Mouse (Mus musculus) limb, embryonic 13.5 days (tissue): Measurements from ENCODE around the gene Zfhx2. TPM values are rescaled to one million over a fixed set of nuclear protein-coding genes. Genes with fewer than 3 reads are reported as not detected.
A peak's percentile ranks its signal among the peaks of the same experiment; 100 is the strongest.

Experiments
- ATAC-seq: fragments of 200-750 bp; cut with Nextera tagmentation; 2 replicates; pipeline ENCODE4 v1.8.0; 2017; ENCODE audit warnings: low read depth, moderate number of reproducible peaks, moderate TSS enrichment; ENCODE audit not compliant: low FRiP score
- H3K27ac ChIP-seq: fragments of 300-500 bp; sonication (generic); 2 replicates; pipeline ENCODE4 v1.5.1; 2015; ENCODE audit warnings: inconsistent platforms, mild to moderate bottlenecking, moderate library complexity
- H3K27me3 ChIP-seq: fragments of 300-500 bp; sonication (generic); 2 replicates; pipeline ENCODE4 v1.6.1; 2015; ENCODE audit warnings: mild to moderate bottlenecking, inconsistent platforms
- H3K36me3 ChIP-seq: fragments of 300-500 bp; sonication (generic); 2 replicates; pipeline ENCODE4 v1.6.1; 2015; ENCODE audit warnings: inconsistent platforms, mild to moderate bottlenecking, moderate library complexity
- H3K4me1 ChIP-seq: fragments of 300-500 bp; sonication (generic); 2 replicates; pipeline ENCODE4 v1.6.1; 2015; ENCODE audit warnings: inconsistent platforms
- H3K4me2 ChIP-seq: fragments of 300-500 bp; sonication (generic); replicated peaks from 2 replicates; pipeline ENCODE4 v1.6.1; 2015; ENCODE audit warnings: inconsistent platforms, mild to moderate bottlenecking, moderate library complexity
- H3K4me3 ChIP-seq: fragments of 300-500 bp; sonication (generic); 2 replicates; pipeline ENCODE4 v1.5.1; 2015; ENCODE audit warnings: moderate library complexity, mild to moderate bottlenecking, inconsistent platforms
- H3K9ac ChIP-seq: fragments of 300-500 bp; sonication (generic); 2 replicates; pipeline ENCODE4 v1.6.1; 2015; ENCODE audit warnings: mild to moderate bottlenecking, inconsistent platforms
- H3K9me3 ChIP-seq: fragments of 300-500 bp; sonication (generic); 2 replicates; pipeline ENCODE4 v1.6.1; 2016; ENCODE audit warnings: inconsistent platforms
- WGBS: fragments of 180-500 bp; shearing (Covaris S2); methylation state at CpG from one replicate; pipeline ENCODE4 v1.1.7; 2015; 5-methylcytosine and 5-hydroxymethylcytosine counted together
- polyA plus RNA-seq: library from polyadenylated mRNA; unstranded; fragments of >200 nt; fragmentation: Nextera tagmentation; extraction: Ambion mirVana; gene quantifications from 2 replicates; pipeline ENCODE4 v1.2.1, GENCODE M21; 2015

Zfhx2 gene
- polyA plus RNA-seq, 1 experiment from 2014 or later = 6.2 TPM

DNA sequence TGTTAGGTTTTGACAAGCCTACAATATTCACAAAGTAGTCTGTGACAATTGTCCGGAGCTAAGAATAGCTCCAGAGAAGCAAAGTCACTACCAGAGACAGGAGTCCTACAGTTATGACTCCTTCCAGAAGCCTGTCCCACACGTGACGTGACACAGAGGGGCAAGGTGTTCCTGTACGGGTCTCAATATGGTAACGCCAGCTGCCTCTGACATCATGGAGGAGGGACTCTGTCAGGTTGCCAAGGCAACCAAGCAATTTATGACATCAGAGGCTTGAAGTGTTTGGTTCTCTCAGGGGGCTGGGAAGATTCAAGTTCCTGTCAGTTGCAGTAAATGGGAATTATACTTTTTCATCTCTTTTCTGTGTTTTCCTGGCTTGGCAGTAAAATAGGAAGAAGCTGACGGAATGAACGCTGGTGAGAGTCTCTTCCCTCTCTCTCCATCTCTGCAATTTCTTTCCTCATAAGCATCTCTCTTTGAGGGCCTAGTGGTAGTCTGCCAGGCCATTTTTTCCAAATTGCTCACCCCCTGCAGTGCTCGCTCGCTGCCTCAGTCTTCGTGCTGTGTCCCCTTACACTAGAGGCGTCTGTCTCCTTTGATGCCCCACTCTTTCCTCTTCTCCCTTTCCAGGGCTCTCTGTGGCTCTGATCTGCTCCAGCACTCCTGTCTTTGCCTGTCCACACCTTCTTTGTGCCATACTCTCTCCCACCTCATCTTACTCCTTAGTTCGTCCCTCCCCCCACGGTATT lies 2.8 kb downstream of the Zfhx2 start:
- Histone ChIP-seq H3K4me1 (peaks cover 19% of the 10 kb centered on the region), H3K9ac (no peak overlapping the region), H3K27ac (no peak overlapping the region), H3K36me3 (no peaks in the 10 kb centered on the region), H3K4me3 (no peak overlapping the region), H3K27me3 (no peaks in the 10 kb centered on the region; the same call in 1 of the 2 replicates), H3K4me2 (no peak overlapping the region), H3K9me3 (no peaks in the 10 kb centered on the region)
- 49% methylated on average over 13 of the region's 13 CpGs for WGBS
- ATAC-seq = no peak

DNA sequence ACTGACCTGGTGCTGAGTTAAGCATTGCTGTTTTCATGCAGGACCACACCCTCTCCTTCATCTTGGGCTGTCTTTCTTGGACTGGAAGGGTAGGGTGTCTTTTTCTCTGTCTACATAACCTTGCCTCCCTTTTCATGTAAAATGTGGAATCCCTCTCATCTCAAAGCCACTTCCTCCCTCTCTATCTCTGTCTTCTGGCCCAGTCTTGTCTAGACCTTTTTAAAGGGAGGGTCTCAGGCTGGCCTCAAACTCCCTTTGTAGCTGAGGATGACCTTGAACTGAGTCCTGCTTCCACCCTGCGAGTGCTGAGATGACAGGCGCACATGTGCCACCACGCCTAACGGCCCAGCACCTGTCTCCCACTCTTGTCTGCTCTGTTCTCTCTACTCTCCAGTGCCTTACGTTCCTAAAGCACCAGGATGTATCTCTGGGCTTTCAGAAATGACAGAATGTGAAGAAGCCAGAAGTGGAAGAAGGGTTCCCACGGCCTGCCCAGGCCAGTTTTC lies 6.1 kb downstream of the Zfhx2 start:
- H3K4me2 ChIP-seq = no peak overlapping the region
- 87% methylated on average over 6 of the region's 6 CpGs for WGBS
- no peaks in the 10 kb centered on the region for H3K27me3 ChIP-seq
- H3K4me3 ChIP-seq = no peak overlapping the region
- H3K27ac ChIP-seq = no peak overlapping the region
- H3K36me3 ChIP-seq = no peaks in the 10 kb centered on the region
- ATAC-seq = no peak
- no peak overlapping the region for H3K9ac ChIP-seq
- H3K4me1 ChIP-seq = peaks cover 11% of the 10 kb centered on the region
- no peaks in the 10 kb centered on the region for H3K9me3 ChIP-seq

DNA sequence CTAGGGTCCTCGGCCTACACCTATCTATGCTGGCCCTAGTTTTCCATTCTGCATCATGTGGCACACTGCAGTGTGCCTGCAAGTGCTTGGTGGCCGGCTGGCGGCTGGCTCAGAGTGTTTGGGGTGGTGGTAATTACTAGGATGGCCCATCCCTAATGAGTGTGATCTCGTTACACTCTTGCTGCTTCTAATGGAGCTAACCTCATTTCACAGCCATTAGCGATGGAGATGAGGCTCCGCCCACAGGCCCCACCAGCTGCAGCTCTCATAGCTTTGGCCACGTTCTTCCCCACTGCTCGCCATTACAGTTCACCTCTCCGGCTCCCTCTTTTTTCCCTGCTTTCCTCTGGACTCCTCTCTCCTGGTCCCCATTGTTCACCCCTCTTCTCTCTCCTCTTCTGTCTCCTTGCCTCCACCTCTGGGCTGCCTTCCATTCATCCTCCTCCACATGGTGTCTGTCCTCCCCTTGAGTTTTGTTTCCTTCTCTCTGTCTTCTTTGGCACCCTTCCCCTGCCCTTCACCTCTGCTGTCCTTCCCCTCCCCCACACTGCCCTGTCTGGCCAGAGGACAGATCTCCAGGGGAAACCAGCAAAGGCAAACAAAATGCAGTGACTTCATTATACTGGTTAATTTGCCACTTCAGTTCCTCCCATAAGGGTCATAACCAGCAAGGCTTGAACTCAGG lies 6.7 kb downstream of the Zfhx2 start:
- Histone ChIP-seq H3K36me3 (no peaks in the 10 kb centered on the region), H3K4me3 (no peak overlapping the region), H3K4me1 (peaks cover 7% of the 10 kb centered on the region; the same call in 1 of the 2 replicates), H3K4me2 (no peak overlapping the region), H3K27ac (no peak overlapping the region), H3K9me3 (no peaks in the 10 kb centered on the region), H3K27me3 (no peaks in the 10 kb centered on the region), H3K9ac (no peak overlapping the region)
- 29% methylated on average over 9 of the region's 9 CpGs for WGBS
- ATAC-seq = no peak

DNA sequence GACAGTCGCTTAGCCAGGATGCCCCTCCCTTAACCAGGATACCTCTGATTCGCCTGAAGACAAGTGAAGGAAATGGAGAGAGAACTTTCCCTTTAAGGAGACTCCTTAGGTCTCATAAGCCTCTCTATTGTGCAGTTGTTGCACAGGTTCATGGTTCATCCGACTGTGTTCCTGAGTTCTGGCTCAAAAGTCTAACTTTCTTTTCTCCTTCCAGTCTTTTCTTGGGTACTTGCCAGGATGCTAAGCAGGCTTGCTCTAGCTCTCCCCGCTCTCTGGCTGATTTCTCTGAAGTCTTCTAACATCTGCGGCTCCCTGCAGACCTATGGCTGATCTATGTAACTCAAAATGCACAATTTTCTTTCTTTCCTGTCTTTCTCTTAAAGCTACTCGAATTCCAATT lies 8.6 kb downstream of the Zfhx2 start:
- Histone ChIP-seq H3K4me1 (peaks cover 14% of the 10 kb centered on the region), H3K4me2 (no peak overlapping the region), H3K9ac (no peak overlapping the region), H3K36me3 (no peaks in the 10 kb centered on the region), H3K4me3 (no peak overlapping the region), H3K9me3 (no peaks in the 10 kb centered on the region), H3K27ac (no peak overlapping the region), H3K27me3 (peaks cover 1% of the 10 kb centered on the region; the same call in 1 of the 2 replicates)
- 70% methylated on average over 6 of the region's 6 CpGs for WGBS
- no peak for ATAC-seq

DNA sequence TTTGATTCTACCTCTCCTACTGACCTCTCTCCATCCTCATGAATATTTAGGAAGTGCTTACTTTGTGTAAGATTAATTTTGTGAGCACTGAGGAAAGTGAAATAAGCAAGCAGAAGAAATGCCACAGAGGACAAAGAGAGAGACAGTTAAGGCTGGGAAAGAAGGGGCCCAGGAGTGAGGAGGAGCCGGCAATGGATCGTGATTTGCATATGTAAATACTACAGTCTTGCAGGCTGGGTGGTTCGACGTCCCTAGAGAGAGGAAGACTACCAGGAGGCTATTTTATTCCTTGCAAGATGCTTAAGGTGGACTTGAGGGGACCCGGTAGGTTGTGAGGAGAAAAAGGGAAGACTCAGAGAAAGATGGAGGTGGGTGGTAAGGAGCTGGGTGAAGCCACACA lies 11.0 kb downstream of the Zfhx2 start:
- no peak overlapping the region for H3K4me3 ChIP-seq
- H3K4me2 ChIP-seq = no peak overlapping the region
- no peaks in the 10 kb centered on the region for H3K36me3 ChIP-seq
- H3K9ac ChIP-seq = no peak overlapping the region
- H3K27me3 ChIP-seq = peaks cover 14% of the 10 kb centered on the region
- no peak overlapping the region for H3K27ac ChIP-seq
- 26% methylated on average over 5 of the region's 5 CpGs for WGBS
- H3K4me1 ChIP-seq = peaks cover 30% of the 10 kb centered on the region
- no peak for ATAC-seq
- no peaks in the 10 kb centered on the region for H3K9me3 ChIP-seq

DNA sequence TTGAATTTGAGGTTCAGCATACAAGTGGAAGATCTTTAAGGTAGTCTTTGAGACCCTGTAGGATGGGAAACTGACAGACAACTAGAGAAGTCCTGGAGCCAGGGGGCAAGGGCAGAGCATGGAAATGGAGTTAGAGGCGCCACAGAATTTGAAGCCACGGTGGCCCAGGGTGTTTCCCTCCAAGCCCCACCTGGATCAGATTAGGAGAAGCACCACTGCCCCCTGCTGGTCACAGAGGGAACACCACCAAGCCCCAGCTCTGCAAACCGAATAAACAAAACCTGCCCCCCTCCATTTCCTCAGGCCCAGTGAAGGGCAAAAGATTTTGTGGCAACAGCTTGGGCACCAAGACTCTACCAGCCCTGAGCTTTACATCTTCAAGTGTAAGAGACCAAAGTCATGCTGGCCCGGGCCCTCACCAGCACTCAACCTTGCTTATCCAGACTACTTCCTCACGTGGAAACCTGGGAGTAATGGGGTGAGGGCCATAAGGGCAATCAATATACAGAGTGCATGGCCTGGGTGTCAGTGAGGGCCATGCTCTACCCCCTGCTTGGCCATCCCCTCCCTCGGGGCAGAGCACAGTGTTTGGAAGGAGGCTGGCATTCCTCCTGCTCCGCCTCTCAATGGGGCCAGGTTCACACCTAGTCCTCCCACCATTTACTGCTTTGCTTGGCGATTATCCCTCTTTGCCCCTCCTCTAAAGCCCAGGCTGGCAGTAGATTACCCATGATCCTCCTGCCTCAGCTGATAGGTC lies 12.7 kb downstream of the Zfhx2 start:
- H3K9ac ChIP-seq = peak overlapping the region; percentile 56; the same call in 1 of the 2 replicates
- H3K27ac ChIP-seq = 0 out of 2 replicates have a peak overlapping the region, but pooled peaks have one; percentile 52

DNA sequence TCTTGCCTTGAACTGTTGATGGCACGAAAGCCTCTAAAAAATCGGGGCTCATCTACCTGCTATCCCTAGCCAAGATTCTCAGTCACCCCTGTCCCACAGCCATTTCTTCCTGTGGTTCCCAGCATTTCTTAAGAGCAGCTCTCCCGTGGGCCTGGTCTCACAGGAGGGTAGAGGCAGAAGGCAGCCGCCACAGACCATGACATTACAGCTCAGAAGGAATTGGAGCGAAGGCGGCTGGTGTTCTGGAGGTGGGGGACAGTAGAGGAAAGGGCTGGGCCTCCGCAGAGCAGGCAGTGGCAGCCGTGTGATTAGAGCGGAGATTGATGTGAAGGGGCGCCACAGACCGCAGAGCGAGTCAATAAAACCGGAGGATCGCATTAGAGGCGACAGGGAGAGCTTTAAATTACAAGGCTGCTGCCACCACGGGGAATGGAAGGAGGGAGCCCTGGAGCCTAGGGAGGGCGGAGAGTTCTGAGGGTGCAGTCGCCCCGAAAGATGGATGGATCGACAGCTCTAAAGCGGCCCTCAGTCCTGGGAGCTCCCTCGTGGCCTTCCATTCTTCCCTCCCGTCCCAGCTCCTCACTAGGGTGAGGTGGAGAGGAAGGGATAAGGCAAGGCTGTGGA lies 13.6 kb downstream of the Zfhx2 start:
- peaks cover 13% of the 10 kb centered on the region for H3K36me3 ChIP-seq
- H3K27ac ChIP-seq = peak overlapping the region; percentile 52; the same call in 1 of the 2 replicates
- peak overlapping the region; percentile 60 for H3K4me2 ChIP-seq
- H3K4me1 ChIP-seq = peaks cover 31% of the 10 kb centered on the region
- H3K27me3 ChIP-seq = peaks cover 14% of the 10 kb centered on the region
- peak overlapping the region; percentile 26 for H3K4me3 ChIP-seq
- peak overlapping the region; percentile 56 for H3K9ac ChIP-seq
- 2% methylated on average over 23 of the region's 23 CpGs for WGBS
- ATAC-seq = 0 out of 2 replicates have a peak, but pooled peaks have one; percentile 24
- H3K9me3 ChIP-seq = no peaks in the 10 kb centered on the region

More for the DNA sequence above, 12.7 kb downstream of the Zfhx2 start:
- peak overlapping the region; percentile 60 for H3K4me2 ChIP-seq
- peaks cover 31% of the 10 kb centered on the region for H3K4me1 ChIP-seq
- H3K9me3 ChIP-seq = no peaks in the 10 kb centered on the region
- ATAC-seq = peak; percentile 31; the same call in 1 of the 2 replicates
- H3K36me3 ChIP-seq = peaks cover 6% of the 10 kb centered on the region; the same call in 1 of the 2 replicates
- WGBS = 18% methylated on average over 8 of the region's 8 CpGs
- H3K4me3 ChIP-seq = 0 out of 2 replicates have a peak overlapping the region, but pooled peaks have one; percentile 26
- peaks cover 14% of the 10 kb centered on the region for H3K27me3 ChIP-seq

DNA sequence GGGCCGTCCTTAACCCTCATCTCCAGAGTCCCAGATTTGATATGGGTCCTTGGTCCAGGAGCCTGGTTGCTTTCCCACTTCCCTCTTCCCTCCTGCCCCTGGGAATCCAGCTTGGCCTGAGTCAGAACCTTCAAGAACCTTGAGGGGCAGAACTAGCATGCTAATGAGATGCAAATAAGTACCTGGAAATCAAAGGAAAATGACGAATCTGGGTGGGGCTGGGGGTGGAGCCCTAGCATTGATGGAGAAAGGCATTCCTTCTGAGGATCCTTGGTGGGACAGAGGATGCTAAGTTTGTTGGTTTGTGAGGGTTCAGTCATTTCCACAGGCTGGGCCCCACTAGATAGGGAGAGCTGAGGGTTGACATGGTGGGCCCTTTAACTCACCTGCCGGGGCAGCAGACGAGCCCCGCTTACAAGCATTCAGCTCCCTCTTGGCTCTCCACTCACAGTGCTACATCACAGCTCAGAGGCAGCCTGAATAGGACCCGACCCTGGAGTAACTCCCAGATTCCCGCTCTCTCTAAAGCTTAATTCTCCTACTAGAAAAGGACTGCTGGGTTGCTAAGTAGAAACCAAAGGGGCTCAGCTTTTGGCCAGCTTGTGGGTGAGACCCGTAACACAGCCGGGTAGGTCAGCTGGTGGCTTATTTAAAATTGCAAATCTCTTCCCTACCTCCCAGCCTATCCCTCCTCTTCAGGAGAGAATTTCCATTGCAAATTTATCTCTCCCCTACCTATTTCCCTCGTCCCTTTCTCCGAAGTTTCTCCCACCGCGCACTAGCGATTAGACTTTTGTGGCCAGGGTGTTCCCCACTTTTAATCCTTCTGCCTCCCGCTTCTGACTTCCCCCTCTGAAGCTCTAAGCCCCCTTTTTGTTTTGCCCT lies 14.4 kb downstream of the Zfhx2 start:
- no peaks in the 10 kb centered on the region for H3K9me3 ChIP-seq
- no peak overlapping the region for H3K27ac ChIP-seq
- peaks cover 31% of the 10 kb centered on the region for H3K4me1 ChIP-seq
- peak overlapping the region; percentile 56; the same call in 1 of the 2 replicates for H3K9ac ChIP-seq
- 20% methylated on average over 15 of the region's 15 CpGs for WGBS
- peaks cover 21% of the 10 kb centered on the region for H3K36me3 ChIP-seq
- no peak for ATAC-seq
- peaks cover 17% of the 10 kb centered on the region for H3K27me3 ChIP-seq
- peak overlapping the region; percentile 60 for H3K4me2 ChIP-seq
- H3K4me3 ChIP-seq = peak overlapping the region; percentile 26

DNA sequence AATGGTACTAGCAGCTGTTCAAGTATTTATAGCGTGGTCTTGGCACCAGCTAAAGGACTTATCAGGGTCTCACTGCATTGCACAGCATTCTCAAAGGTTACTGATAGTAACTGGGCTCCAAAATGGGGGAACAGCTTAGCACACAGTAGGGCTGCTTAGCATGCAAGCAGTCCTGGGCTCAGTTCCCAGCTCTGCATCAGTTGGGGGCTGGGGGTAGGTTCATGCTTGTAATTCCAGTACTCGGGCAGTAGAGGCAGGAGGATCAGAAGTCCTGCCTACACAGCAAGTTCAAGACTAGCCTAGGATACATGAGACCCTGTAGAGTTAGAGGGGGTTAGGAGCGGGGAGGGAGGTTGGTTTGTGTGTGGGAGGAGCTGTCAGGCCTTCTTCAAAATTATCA lies 15.2 kb downstream of the Zfhx2 start:
- Histone ChIP-seq H3K9ac (no peak overlapping the region), H3K27ac (no peak overlapping the region), H3K4me1 (peaks cover 35% of the 10 kb centered on the region), H3K4me3 (no peak overlapping the region), H3K36me3 (peaks cover 23% of the 10 kb centered on the region), H3K27me3 (peaks cover 17% of the 10 kb centered on the region), H3K4me2 (no peak overlapping the region), H3K9me3 (no peaks in the 10 kb centered on the region)
- WGBS = 56% methylated on average over 3 of the region's 3 CpGs
- no peak for ATAC-seq

DNA sequence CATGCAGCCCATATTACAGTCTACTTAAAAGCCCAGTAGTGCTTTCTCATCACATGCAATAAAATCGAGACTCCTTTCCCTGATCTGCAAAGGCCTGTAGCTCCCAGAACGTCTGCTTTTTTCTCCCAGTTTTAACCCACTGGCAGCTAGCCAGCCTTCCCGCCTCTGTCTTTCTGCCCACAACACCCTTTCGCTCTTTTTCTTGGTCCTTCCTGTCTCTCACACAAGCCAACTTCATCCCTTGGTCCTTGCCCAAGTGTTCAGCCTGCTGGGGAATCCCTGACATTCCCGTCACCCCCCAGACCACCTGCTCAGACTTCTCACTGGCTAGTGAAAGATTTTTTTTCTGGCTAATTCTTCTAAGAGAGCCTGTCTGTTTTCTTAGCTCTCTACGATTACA lies 15.9 kb downstream of the Zfhx2 start:
- no peaks in the 10 kb centered on the region for H3K9me3 ChIP-seq
- no peak overlapping the region for H3K4me2 ChIP-seq
- peaks cover 17% of the 10 kb centered on the region for H3K27me3 ChIP-seq
- H3K27ac ChIP-seq = no peak overlapping the region
- no peak overlapping the region for H3K4me3 ChIP-seq
- no peak overlapping the region for H3K9ac ChIP-seq
- peaks cover 42% of the 10 kb centered on the region for H3K4me1 ChIP-seq
- no peak for ATAC-seq
- peaks cover 23% of the 10 kb centered on the region for H3K36me3 ChIP-seq
- 40% methylated on average over 6 of the region's 6 CpGs for WGBS

DNA sequence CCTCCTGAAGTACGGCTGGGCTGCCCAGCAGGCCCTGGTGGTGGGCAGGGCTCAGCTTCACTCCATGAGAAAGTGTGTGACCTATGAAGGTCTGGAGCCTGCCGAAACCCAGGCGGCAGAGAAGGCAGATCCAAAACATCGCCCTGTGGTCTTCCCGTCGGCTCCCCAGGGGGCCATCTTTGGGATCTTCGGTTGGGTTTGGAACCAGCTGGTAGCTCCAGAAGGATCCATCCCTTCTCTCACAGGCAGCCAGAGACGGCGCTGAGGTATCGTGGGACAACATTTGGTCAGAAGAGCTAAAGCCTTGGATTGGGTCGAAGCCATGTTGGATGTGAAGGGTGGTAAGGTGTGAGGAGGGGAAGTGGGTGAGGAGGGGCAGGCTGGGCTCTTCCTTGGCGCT lies 17.7 kb downstream of the Zfhx2 start:
- Histone ChIP-seq H3K9me3 (no peaks in the 10 kb centered on the region), H3K4me2 (no peak overlapping the region), H3K9ac (no peak overlapping the region), H3K4me1 (peaks cover 39% of the 10 kb centered on the region), H3K4me3 (no peak overlapping the region), H3K27ac (no peak overlapping the region), H3K27me3 (peaks cover 17% of the 10 kb centered on the region), H3K36me3 (peaks cover 28% of the 10 kb centered on the region)
- no peak for ATAC-seq
- 92% methylated on average over 12 of the region's 12 CpGs for WGBS
